8 mouse cellular contexts compared by ENCODE assay signal in the genomic region with DNA sequence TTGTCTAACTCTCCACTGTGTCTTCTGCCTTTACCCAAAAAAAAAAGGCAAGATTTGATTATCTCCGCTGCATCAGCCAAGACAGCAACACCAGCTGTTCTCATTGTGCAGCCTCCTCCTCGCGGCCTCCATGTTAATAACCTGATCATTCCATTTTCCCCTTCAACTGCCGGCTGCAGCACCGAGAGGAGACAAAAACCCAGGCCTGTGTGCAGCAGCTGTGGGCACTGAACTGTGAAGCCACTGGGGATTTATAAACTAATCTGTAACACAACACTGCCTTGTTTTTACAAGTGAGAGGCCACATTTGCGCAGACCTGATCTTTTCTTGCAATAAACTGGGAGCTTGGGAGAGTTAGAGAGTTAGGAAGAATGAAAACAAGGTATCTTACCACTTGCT.
DNase-seq lines count a peak whose midpoint lies in the region; ATAC-seq and TF ChIP-seq lines count a peak whose summit lies in the region.
"Had no signal": no experiment of that assay in that cellular context is flagged by ENCODE, and none has a peak within 500 bp of the region (broad histone marks: within the 10 kb centered on the region; RNA-seq: fewer than 3 reads in every experiment).

No protein-coding gene starts in this region.

- TF ChIP-seq POLR2A in kidney, adult 2 months (IDR thresholded peaks at IDR 0.05; ENCODE audit: low read depth, low read length): no peak

- peak; percentile 92 for ATAC-seq in embryonic facial prominence, embryonic 14.5 days (ENCODE audit: low read depth)

- DNase-seq in brain, adult 2 months (ENCODE audit: low read depth, low spot score): peak; percentile 20
- DNase-seq in embryonic facial prominence, embryonic 14.5 days (ENCODE audit: low spot score): peak; percentile 84
- DNase-seq in kidney, adult 2 months: peak; percentile 66
- peak; percentile 65 for DNase-seq in neural tube, embryonic 10.5 days (ENCODE audit: extremely low spot score, low spot score)
- no peak for DNase-seq in ovary, postnatal 36 days (ENCODE audit: low spot score)
- no peak for DNase-seq in thymus, postnatal 25 days
- DNase-seq in urinary bladder, postnatal 14 days (ENCODE audit: low spot score): no peak

- no peak overlapping the region for H3K4me3 ChIP-seq in embryonic facial prominence, embryonic 14.5 days (ENCODE audit: low read depth, low read length)
- no peak overlapping the region for H3K4me3 ChIP-seq in kidney, adult 2 months (ENCODE audit: insufficient read depth, low read depth, low read length)

- no peak overlapping the region for H3K9ac ChIP-seq in embryonic facial prominence, embryonic 14.5 days (ENCODE audit: low read depth, low read length)
- H3K9ac ChIP-seq: liver, embryonic 14.5 days had no signal

- no peaks in the 10 kb centered on the region for H3K9me3 ChIP-seq in embryonic facial prominence, embryonic 14.5 days (ENCODE audit: control insufficient read depth, low read length)

- TF ChIP-seq CTCF in kidney, adult 2 months (conservative IDR thresholded peaks at IDR 0.05; ENCODE audit: insufficient read depth, insufficient read length, low read depth, low read length): no peak

- H3K4me2 ChIP-seq in embryonic facial prominence, embryonic 14.5 days (ENCODE audit: low read depth, low read length): no peak overlapping the region

- peaks cover 27% of the 10 kb centered on the region for H3K36me3 ChIP-seq in embryonic facial prominence, embryonic 14.5 days (ENCODE audit: control insufficient read depth, insufficient read depth, low read length)
- H3K36me3 ChIP-seq in kidney, adult 2 months (ENCODE audit: control insufficient read depth, insufficient read depth, low read length): no peaks in the 10 kb centered on the region

- no peak overlapping the region for H3K27ac ChIP-seq in embryonic facial prominence, embryonic 14.5 days (replicated peaks; ENCODE audit: low read depth, low read length)
- 0 out of 2 replicates have a peak overlapping the region, but pooled peaks have one; percentile 22 for H3K27ac ChIP-seq in kidney, adult 2 months (ENCODE audit: insufficient read depth, low read depth, low read length)
- H3K27ac ChIP-seq: liver, embryonic 14.5 days had no signal

- H3K27me3 ChIP-seq in embryonic facial prominence, embryonic 14.5 days (replicated peaks; ENCODE audit: control insufficient read depth, insufficient read depth, low read length): no peaks in the 10 kb centered on the region
- H3K27me3 ChIP-seq in kidney, adult 2 months (replicated peaks; ENCODE audit: control insufficient read depth, insufficient read depth, low read length): no peaks in the 10 kb centered on the region

- H3K4me1 ChIP-seq in embryonic facial prominence, embryonic 14.5 days (ENCODE audit: control insufficient read depth, insufficient read depth, low read length): no peaks in the 10 kb centered on the region
- peaks cover 7% of the 10 kb centered on the region; the same call in 1 of the 2 replicates for H3K4me1 ChIP-seq in kidney, adult 2 months (ENCODE audit: control insufficient read depth, insufficient read depth, low read length)

- 23% methylated on average over 6 of the region's 6 CpGs for WGBS in embryonic facial prominence, embryonic 14.5 days
- 25% methylated on average over 6 of the region's 6 CpGs for WGBS in kidney, adult 2 months

Comparison
In these comparisons a context has a peak if more than half of its experiments do, and no peak if none do; other contexts are left out.
1. DNase-seq: peak in brain, adult 2 months (single experiment), embryonic facial prominence, embryonic 14.5 days (single experiment), kidney, adult 2 months (single experiment) and neural tube, embryonic 10.5 days (single experiment); none in ovary, postnatal 36 days (single experiment), thymus, postnatal 25 days (single experiment) and urinary bladder, postnatal 14 days (single experiment).